Mouse (Mus musculus): Measurements from ENCODE around the gene Atxn7l3. TPM values are rescaled to one million over a fixed set of nuclear protein-coding genes. Genes with fewer than 3 reads are reported as not detected.
"Not testable (repeated sequence)": the region's sequence is repeated elsewhere in the genome, so short reads cannot be mapped to it uniquely, and the experiment has no call there.

Atxn7l3 gene
- total RNA-seq, 1 experiment from 2014 or later, result 47.9 TPM

- DNase-seq, result no peak
Observed at GRCm38 (mm10) chr11:102294887-102295597, 1.4 kb downstream of the Atxn7l3 start.

GRCm38 (mm10) chr11:102294416-102294815, 2.0 kb downstream of the Atxn7l3 start:
- DNase-seq, result no peak

GRCm38 (mm10) chr11:102293971-102294370, 2.5 kb downstream of the Atxn7l3 start:
- DNase-seq, result no peak

GRCm38 (mm10) chr11:102291051-102291535, 5.3 kb downstream of the Atxn7l3 start:
- no peak for DNase-seq

GRCm38 (mm10) chr11:102290141-102290540, 6.3 kb downstream of the Atxn7l3 start:
- DNase-seq, result no peak

GRCm38 (mm10) chr11:102289511-102290100, 6.8 kb downstream of the Atxn7l3 start:
- no peak for DNase-seq

- DNase-seq, result no peak
Observed at GRCm38 (mm10) chr11:102288913-102289312, 7.5 kb downstream of the Atxn7l3 start.

- no peak for DNase-seq
Observed at GRCm38 (mm10) chr11:102288027-102288804, 8.2 kb downstream of the Atxn7l3 start.

GRCm38 (mm10) chr11:102287485-102287884, 8.9 kb downstream of the Atxn7l3 start:
- DNase-seq, result no peak

GRCm38 (mm10) chr11:102285095-102285834, 11.2 kb downstream of the Atxn7l3 start:
- DNase-seq, result no peak

- peak; percentile 97 for DNase-seq
Observed at GRCm38 (mm10) chr11:102284501-102285094, 11.8 kb downstream of the Atxn7l3 start, which contains the start of gene Tmub2. Gene Tmub2 (plus strand): TSS chr11:102284931.

GRCm38 (mm10) chr11:102283922-102284321, 12.5 kb downstream of the Atxn7l3 start:
- no peak for DNase-seq

- DNase-seq, result not testable (repeated sequence)
Observed at GRCm38 (mm10) chr11:102280267-102280666, 16.2 kb downstream of the Atxn7l3 start.

- no peak for DNase-seq
Observed at GRCm38 (mm10) chr11:102279595-102279994, 16.8 kb downstream of the Atxn7l3 start.

- no peak for DNase-seq
Observed at GRCm38 (mm10) chr11:102277754-102278153, 18.7 kb downstream of the Atxn7l3 start.

GRCm38 (mm10) chr11:102276411-102276915, 20.0 kb downstream of the Atxn7l3 start:
- peak; percentile 74 for DNase-seq

- no peak for DNase-seq
Observed at GRCm38 (mm10) chr11:102268520-102269244, 27.7 kb downstream of the Atxn7l3 start, which contains the start of gene Asb16. Gene Asb16 (plus strand): TSS chr11:102268743.

- DNase-seq, result peak; percentile 89
Observed at GRCm38 (mm10) chr11:102267480-102267879, 29.0 kb downstream of the Atxn7l3 start.

GRCm38 (mm10) chr11:102266631-102267355, 29.6 kb downstream of the Atxn7l3 start:
- DNase-seq, result peak; percentile 25

GRCm38 (mm10) chr11:102265816-102266215, 30.6 kb downstream of the Atxn7l3 start:
- no peak for DNase-seq

Measured in adrenal gland, postnatal 14 days (tissue).